Mouse (Mus musculus): ENCODE results near the gene Slfn2. TPM values are rescaled to one million over a fixed set of nuclear protein-coding genes. Genes with fewer than 3 reads are reported as not detected.

The Slfn2 gene
- total RNA-seq, 2 experiments from 2014 or later, result 2.7 to 3.0 TPM

- no peak for DNase-seq (ENCODE audit: low spot score in 2 of 2)
Observed at GRCm38 (mm10) chr11:83070321-83070970, 5.5 kb downstream of the Slfn2 start.

- peak in 1 of 2 experiments; percentile 53 for DNase-seq (ENCODE audit: low spot score in 2 of 2)
Observed at GRCm38 (mm10) chr11:83077714-83078422, 13.0 kb downstream of the Slfn2 start.

- DNase-seq (ENCODE audit: low spot score in 2 of 2), result peak in 1 of 2 experiments; percentile 4
Observed at GRCm38 (mm10) chr11:83078423-83079140, 13.7 kb downstream of the Slfn2 start.

- peak in 1 of 2 experiments; percentile 3 for DNase-seq (ENCODE audit: low spot score in 2 of 2)
Observed at GRCm38 (mm10) chr11:83079487-83080199, 14.7 kb downstream of the Slfn2 start.

GRCm38 (mm10) chr11:83082741-83083473, 18.0 kb downstream of the Slfn2 start:
- peak in 1 of 2 experiments; percentile 3 for DNase-seq (ENCODE audit: low spot score in 2 of 2)

GRCm38 (mm10) chr11:83084161-83084560, 19.2 kb downstream of the Slfn2 start:
- DNase-seq (ENCODE audit: low spot score in 2 of 2), result peak in 1 of 2 experiments; percentile 2

- DNase-seq (ENCODE audit: low spot score in 2 of 2), result peak in 1 of 2 experiments; percentile 5
Observed at GRCm38 (mm10) chr11:83084761-83085160, 19.8 kb downstream of the Slfn2 start.

- no peak for DNase-seq (ENCODE audit: low spot score in 2 of 2)
Observed at GRCm38 (mm10) chr11:83115138-83115537, 50.2 kb downstream of the Slfn2 start.

GRCm38 (mm10) chr11:83116597-83117227, 51.8 kb downstream of the Slfn2 start, which contains the start of gene Slfn1:
Gene Slfn1 (plus strand): TSS chr11:83116849.
- DNase-seq (ENCODE audit: low spot score in 2 of 2), result no peak

GRCm38 (mm10) chr11:83118056-83118455, 53.1 kb downstream of the Slfn2 start:
- DNase-seq (ENCODE audit: low spot score in 2 of 2), result no peak

Small RNAs within 50 kb of the gene (microRNA-seq; reads per million reads assigned to microRNA genes)
- gene Gm27598, result not detected

Other genes starting within 250 kb of the Slfn2 start
- gene Rffl, start 193.9 kb upstream of the Slfn2 start, total RNA-seq (2021), result 1 to 10 TPM; 5.4 to 6.0 TPM
- 10 to 100 TPM in 1 of 2 experiments, 1 to 10 TPM in 1; 9.6 to 10.4 TPM for gene Rad51d, start 174.5 kb upstream of the Slfn2 start, total RNA-seq (2021)
- gene Fndc8, start 173.0 kb upstream of the Slfn2 start, total RNA-seq (2021), result not detected
- gene Nle1, start 156.7 kb upstream of the Slfn2 start, total RNA-seq (2021), result 10 to 100 TPM; 22.3 to 27.4 TPM
- gene Unc45b, start 154.6 kb upstream of the Slfn2 start, total RNA-seq (2021), result 100 to 1,000 TPM; 115 to 124 TPM
- gene Slfn5, start 113.8 kb upstream of the Slfn2 start, total RNA-seq (2021), result 10 to 100 TPM; 18.3 to 24.7 TPM
- gene Slfn9, start 73.3 kb upstream of the Slfn2 start, total RNA-seq (2021), result 1 to 10 TPM; 7.5 to 7.8 TPM
- under 1 TPM; 0.42 to 0.52 TPM for gene Slfn8, start 44.3 kb upstream of the Slfn2 start, total RNA-seq (2021)
- gene Slfn1, start 51.7 kb downstream of the Slfn2 start, total RNA-seq (2021), result under 1 TPM in 1 of 2 experiments, not detected in 1; 0.18 TPM
- under 1 TPM; 0.12 to 0.16 TPM for gene Slfn4, start 110.1 kb downstream of the Slfn2 start, total RNA-seq (2021)
- 1 to 10 TPM; 1.5 to 1.9 TPM for gene Slfn3, start 126.2 kb downstream of the Slfn2 start, total RNA-seq (2021)
- gene Slfn14, start 221.6 kb downstream of the Slfn2 start, total RNA-seq (2021), result under 1 TPM; 0.07 to 0.26 TPM
- 10 to 100 TPM; 64.8 to 69.7 TPM for gene Ap2b1, start 233.9 kb downstream of the Slfn2 start, total RNA-seq (2021)
- gene Pex12, start 237.5 kb downstream of the Slfn2 start, total RNA-seq (2021), result 10 to 100 TPM; 13.7 to 14.2 TPM

Measured in gastrocnemius, postnatal 4 days (tissue).